Mouse (Mus musculus) urinary bladder, adult 18-20 months (tissue): Measurements from ENCODE around the gene Sept1.
"Not testable (repeated sequence)": the region's sequence is repeated elsewhere in the genome, so short reads cannot be mapped to it uniquely, and the experiment has no call there.

Source experiments
- DNase-seq, 2 experiments: peaks; one replicate each; pipeline ENCODE4 v3.0.0; 2022; ENCODE audit warnings: low spot score in 2 of 2, mixed read lengths in 2 of 2

Sept1 gene

GRCm38 (mm10) chr7:127194633-127195029 is 38.3 kb downstream of the Sept1 start:
- no peak for DNase-seq

- no peak for DNase-seq
These were observed 38.8 kb downstream of the Sept1 start for GRCm38 (mm10) chr7:127194011-127194632.

- DNase-seq = no peak
These were observed 39.9 kb downstream of the Sept1 start for GRCm38 (mm10) chr7:127192989-127193388.

- no peak for DNase-seq
These were observed 42.3 kb downstream of the Sept1 start for GRCm38 (mm10) chr7:127190672-127191071.

GRCm38 (mm10) chr7:127188305-127189276 is 44.3 kb downstream of the Sept1 start:
- DNase-seq = no peak

- no peak for DNase-seq
These were observed 45.6 kb downstream of the Sept1 start for GRCm38 (mm10) chr7:127187351-127187750.

GRCm38 (mm10) chr7:127185601-127186000 is 47.3 kb downstream of the Sept1 start:
- DNase-seq = no peak

GRCm38 (mm10) chr7:127184720-127185119 is 48.2 kb downstream of the Sept1 start:
- DNase-seq = no peak

GRCm38 (mm10) chr7:127183828-127184227 is 49.1 kb downstream of the Sept1 start:
- no peak for DNase-seq

- DNase-seq = no peak
These were observed 49.6 kb downstream of the Sept1 start for GRCm38 (mm10) chr7:127183345-127183744.

GRCm38 (mm10) chr7:127181724-127182123 is 51.2 kb downstream of the Sept1 start:
- not testable (repeated sequence) for DNase-seq

- no peak for DNase-seq
These were observed 52.1 kb downstream of the Sept1 start for GRCm38 (mm10) chr7:127180783-127181182.

GRCm38 (mm10) chr7:127176937-127177336 is 56.0 kb downstream of the Sept1 start:
- no peak for DNase-seq

GRCm38 (mm10) chr7:127166501-127166900 is 66.4 kb downstream of the Sept1 start:
- no peak for DNase-seq

GRCm38 (mm10) chr7:127165607-127166493 is 67.1 kb downstream of the Sept1 start:
- DNase-seq = no peak
